Mouse (Mus musculus) CD8-positive naive resting alpha-beta T cell, adult 57 days (primary cell): ENCODE measurements around the gene 9130204L05Rik. TPM values are rescaled to one million over a fixed set of nuclear protein-coding genes. Genes with fewer than 3 reads are reported as not detected.

ENCODE experiments used
- total RNA-seq: library from RNA; stranded (reverse); gene quantifications from one replicate; pipeline ENCODE4 v1.2.4, GENCODE M21; 2023

Gene 9130204L05Rik
- not detected for total RNA-seq

GRCm38 (mm10) chr3:91090703-91091102 lies at the start of gene 9130204L05Rik:
Gene 9130204L05Rik, minus strand, starts transcription at chr3:91090803.

